Mouse (Mus musculus) heart, embryonic 12.5 days (tissue): Measurements from ENCODE around the gene Cblb. TPM values are rescaled to one million over a fixed set of nuclear protein-coding genes. Genes with fewer than 3 reads are reported as not detected.

Experiments used
- ATAC-seq: fragments of 200-750 bp; cut with Nextera tagmentation; 2 replicates; pipeline ENCODE4 v1.8.0; 2017; ENCODE audit warnings: moderate TSS enrichment, moderate library complexity; ENCODE audit not compliant: insufficient number of reproducible peaks, low FRiP score
- H3K27ac ChIP-seq: fragments of 300-500 bp; sonication (generic); 2 replicates; pipeline ENCODE4 v1.5.1; 2016; ENCODE audit warnings: mild to moderate bottlenecking, moderate library complexity; ENCODE audit not compliant: poor library complexity, severe bottlenecking
- H3K27me3 ChIP-seq: fragments of 300-500 bp; sonication (generic); replicated peaks from 2 replicates; pipeline ENCODE4 v1.6.1; 2016; ENCODE audit warnings: mild to moderate bottlenecking, moderate library complexity
- H3K36me3 ChIP-seq: fragments of 300-500 bp; sonication (generic); 2 replicates; pipeline ENCODE4 v1.6.1; 2016; ENCODE audit warnings: mild to moderate bottlenecking, moderate library complexity
- H3K4me1 ChIP-seq: fragments of 300-500 bp; sonication (generic); replicated peaks from 2 replicates; pipeline ENCODE4 v1.6.1; 2016; ENCODE audit warnings: mild to moderate bottlenecking
- H3K4me2 ChIP-seq: fragments of 300-500 bp; sonication (generic); 2 replicates; pipeline ENCODE4 v1.6.1; 2016; ENCODE audit warnings: mild to moderate bottlenecking, moderate library complexity
- H3K4me3 ChIP-seq: fragments of 300-500 bp; sonication (generic); 2 replicates; pipeline ENCODE4 v1.5.1; 2016; ENCODE audit warnings: mild to moderate bottlenecking
- H3K9ac ChIP-seq: fragments of 300-500 bp; sonication (generic); 2 replicates; pipeline ENCODE4 v1.6.1; 2016; ENCODE audit warnings: mild to moderate bottlenecking, moderate library complexity
- H3K9me3 ChIP-seq: fragments of 300-500 bp; sonication (generic); replicated peaks from 2 replicates; pipeline ENCODE4 v1.6.1; 2016; ENCODE audit warnings: mild to moderate bottlenecking, moderate library complexity
- WGBS: fragments of 180-500 bp; shearing (Covaris S2); methylation state at CpG from one replicate; pipeline ENCODE4 v1.1.7; 2016; 5-methylcytosine and 5-hydroxymethylcytosine counted together
- polyA plus RNA-seq: library from polyadenylated mRNA; unstranded; fragments of >200 nt; fragmentation: Nextera tagmentation; extraction: Ambion mirVana; gene quantifications from 2 replicates; pipeline ENCODE4 v1.2.1, GENCODE M21; 2016

Cblb gene
- polyA plus RNA-seq, 1 experiment from 2014 or later: 15.4 TPM

- ATAC-seq: no peak
- WGBS: 54% methylated on average over 11 of the region's 11 CpGs
Observed at GRCm38 (mm10) chr16:52134631-52135227, 103.7 kb downstream of the Cblb start.

GRCm38 (mm10) chr16:52135689-52136390, 104.8 kb downstream of the Cblb start:
- Histone ChIP-seq H3K4me2 (no peak overlapping the region), H3K9ac (no peak overlapping the region), H3K4me3 (no peak overlapping the region), H3K27ac (no peak overlapping the region), H3K36me3 (peaks cover 22% of the 10 kb centered on the region), H3K27me3 (no peaks in the 10 kb centered on the region), H3K9me3 (no peaks in the 10 kb centered on the region), H3K4me1 (peaks cover 4% of the 10 kb centered on the region; the same call in 1 of the 2 replicates)
- 88% methylated on average over 9 of the region's 9 CpGs for WGBS
- no peak for ATAC-seq

More at GRCm38 (mm10) chr16:52134631-52135227, 103.7 kb downstream of the Cblb start:
- no peak overlapping the region for H3K4me3 ChIP-seq
- peaks cover 4% of the 10 kb centered on the region; the same call in 1 of the 2 replicates for H3K4me1 ChIP-seq
- H3K36me3 ChIP-seq: peaks cover 22% of the 10 kb centered on the region
- no peaks in the 10 kb centered on the region for H3K27me3 ChIP-seq
- no peaks in the 10 kb centered on the region for H3K9me3 ChIP-seq
- H3K9ac ChIP-seq: no peak overlapping the region
- no peak overlapping the region for H3K27ac ChIP-seq
- H3K4me2 ChIP-seq: no peak overlapping the region

DNA sequence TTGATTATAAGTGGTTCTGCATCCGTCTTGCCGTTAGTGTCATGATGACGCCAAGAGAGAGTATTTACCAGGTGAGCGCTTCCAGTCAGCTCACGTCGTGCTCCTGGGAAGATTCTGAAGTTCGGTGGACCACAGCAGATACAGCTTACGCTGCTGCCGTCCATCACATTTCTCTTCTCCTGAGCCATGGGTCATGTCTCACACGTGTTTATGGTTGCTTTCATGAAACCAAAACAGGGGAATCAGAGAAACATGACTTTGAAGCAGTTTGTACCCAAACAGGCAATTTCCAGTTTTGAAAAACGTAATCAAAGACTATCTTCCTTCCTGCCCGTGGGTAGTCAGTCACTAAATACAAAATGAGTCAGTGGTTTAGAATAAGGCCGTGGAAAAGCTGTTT, 112.1 kb downstream of the Cblb start:
- Histone ChIP-seq H3K4me1 (no peaks in the 10 kb centered on the region), H3K9ac (no peak overlapping the region), H3K27ac (no peak overlapping the region), H3K36me3 (peaks cover 35% of the 10 kb centered on the region), H3K4me3 (no peak overlapping the region), H3K9me3 (no peaks in the 10 kb centered on the region), H3K4me2 (no peak overlapping the region), H3K27me3 (no peaks in the 10 kb centered on the region)
- 90% methylated on average over 13 of the region's 13 CpGs for WGBS
- no peak for ATAC-seq

DNA sequence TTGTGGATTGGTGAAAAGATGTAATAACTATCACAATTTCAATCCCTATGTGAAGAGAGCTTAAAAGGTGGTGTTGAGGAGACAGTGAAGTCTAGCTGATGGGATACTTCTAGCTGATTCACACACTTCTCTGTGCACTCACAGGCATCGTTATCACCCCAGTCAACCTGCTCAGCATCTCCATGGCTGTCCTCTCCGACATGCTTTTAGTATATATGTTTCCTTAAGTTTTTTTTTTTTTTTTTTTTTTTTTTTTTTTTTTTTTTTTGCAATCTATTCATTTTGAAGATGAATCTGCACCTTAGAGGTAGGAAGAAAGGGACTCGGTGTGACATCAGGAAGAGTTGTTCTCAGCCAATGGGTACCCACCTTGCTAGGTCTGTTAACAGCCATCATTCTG, 112.8 kb downstream of the Cblb start:
- H3K9ac ChIP-seq: no peak overlapping the region
- H3K9me3 ChIP-seq: no peaks in the 10 kb centered on the region
- no peak overlapping the region for H3K27ac ChIP-seq
- ATAC-seq: no peak
- 90% methylated on average over 3 of the region's 3 CpGs for WGBS
- no peaks in the 10 kb centered on the region for H3K4me1 ChIP-seq
- peaks cover 37% of the 10 kb centered on the region for H3K36me3 ChIP-seq
- no peaks in the 10 kb centered on the region for H3K27me3 ChIP-seq
- H3K4me2 ChIP-seq: no peak overlapping the region
- H3K4me3 ChIP-seq: no peak overlapping the region

GRCm38 (mm10) chr16:52144792-52145191, 113.8 kb downstream of the Cblb start:
- Histone ChIP-seq H3K27ac (no peak overlapping the region), H3K27me3 (no peaks in the 10 kb centered on the region), H3K4me3 (no peak overlapping the region), H3K36me3 (peaks cover 34% of the 10 kb centered on the region), H3K4me1 (no peaks in the 10 kb centered on the region), H3K9ac (no peak overlapping the region), H3K9me3 (no peaks in the 10 kb centered on the region), H3K4me2 (no peak overlapping the region)
- ATAC-seq: no peak
- 86% methylated on average over 5 of the region's 5 CpGs for WGBS

GRCm38 (mm10) chr16:52145552-52145951, 114.5 kb downstream of the Cblb start:
- Histone ChIP-seq H3K9ac (no peak overlapping the region), H3K27ac (no peak overlapping the region), H3K9me3 (no peaks in the 10 kb centered on the region), H3K4me3 (no peak overlapping the region), H3K4me2 (no peak overlapping the region), H3K4me1 (no peaks in the 10 kb centered on the region), H3K36me3 (peaks cover 32% of the 10 kb centered on the region), H3K27me3 (no peaks in the 10 kb centered on the region)
- 88% methylated on average over 4 of the region's 4 CpGs for WGBS
- ATAC-seq: no peak

DNA sequence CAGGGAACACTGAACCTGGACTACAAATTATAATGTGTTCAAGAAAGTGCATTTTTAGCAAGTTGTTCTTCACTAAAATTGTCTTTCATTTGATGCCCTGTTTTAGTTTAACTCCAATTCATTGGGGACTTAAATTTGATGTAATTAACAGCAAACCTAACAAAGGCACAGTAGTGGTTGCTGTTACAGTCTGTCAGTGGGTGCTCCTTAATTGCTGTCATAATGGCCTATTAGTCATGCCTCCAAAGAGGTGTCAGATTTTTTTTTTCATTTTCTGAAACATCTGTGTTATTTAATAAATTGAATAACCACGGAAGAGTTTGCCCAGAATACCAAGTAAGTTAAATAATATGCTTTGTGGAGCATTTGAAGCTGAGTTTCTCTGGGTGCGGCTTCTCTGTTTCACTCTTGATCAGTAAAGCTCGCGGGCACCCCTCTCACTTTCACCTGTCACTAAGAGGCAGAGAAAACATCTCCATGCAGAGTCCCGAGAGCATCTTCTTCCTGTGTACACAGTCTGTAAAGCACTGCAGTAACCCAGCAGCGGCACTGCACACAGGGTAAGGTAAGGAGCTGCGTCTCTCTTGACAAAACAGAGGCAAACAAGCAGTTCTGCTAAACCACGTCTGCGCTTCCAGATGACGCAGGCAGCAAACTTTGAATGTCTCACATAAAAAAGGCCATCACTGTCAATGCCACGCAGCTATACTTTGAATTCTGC, 116.1 kb downstream of the Cblb start:
- 89% methylated on average over 11 of the region's 11 CpGs for WGBS

GRCm38 (mm10) chr16:52148041-52148440, 117.0 kb downstream of the Cblb start:
- WGBS: 84% methylated on average over 6 of the region's 6 CpGs
- Histone ChIP-seq H3K9ac (no peak overlapping the region), H3K4me1 (no peaks in the 10 kb centered on the region), H3K27me3 (no peaks in the 10 kb centered on the region), H3K9me3 (no peaks in the 10 kb centered on the region), H3K4me2 (no peak overlapping the region), H3K36me3 (peaks cover 33% of the 10 kb centered on the region), H3K4me3 (no peak overlapping the region), H3K27ac (no peak overlapping the region)
- no peak for ATAC-seq

More for the DNA sequence above, 116.1 kb downstream of the Cblb start:
- Histone ChIP-seq H3K27me3 (no peaks in the 10 kb centered on the region), H3K27ac (no peak overlapping the region), H3K36me3 (peaks cover 29% of the 10 kb centered on the region), H3K4me1 (no peaks in the 10 kb centered on the region), H3K9ac (no peak overlapping the region), H3K9me3 (no peaks in the 10 kb centered on the region), H3K4me3 (no peak overlapping the region), H3K4me2 (no peak overlapping the region)
- ATAC-seq: no peak

DNA sequence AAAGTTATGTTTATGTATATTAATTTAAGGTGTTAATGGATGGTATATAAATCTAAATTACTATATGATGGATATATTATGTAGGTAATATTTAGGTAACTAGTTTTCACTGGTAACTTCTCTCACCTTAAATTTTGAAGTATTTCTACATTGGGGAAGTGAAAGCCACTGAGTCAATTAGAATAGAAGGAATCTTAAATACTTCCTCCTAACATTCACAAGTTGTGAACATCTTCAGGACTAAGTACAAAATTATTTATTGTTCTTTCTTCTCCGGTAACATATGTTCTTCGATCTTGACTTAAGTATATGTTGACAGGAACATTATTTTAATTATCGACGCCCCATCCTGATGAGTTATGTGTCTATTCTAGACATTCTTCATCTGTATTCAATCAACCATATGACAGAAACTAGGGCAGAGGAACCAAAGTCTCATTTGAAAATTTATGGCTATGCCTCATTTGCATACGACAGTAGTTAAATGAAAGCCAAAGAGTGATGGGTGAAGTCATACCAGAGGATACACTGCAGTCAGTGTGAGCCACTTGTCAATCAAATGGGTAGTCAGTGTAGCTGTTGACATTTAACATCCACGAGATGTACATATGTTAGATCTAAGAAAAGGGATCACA, 118.2 kb downstream of the Cblb start:
- Histone ChIP-seq H3K27me3 (no peaks in the 10 kb centered on the region), H3K36me3 (peaks cover 26% of the 10 kb centered on the region), H3K9me3 (no peaks in the 10 kb centered on the region), H3K9ac (no peak overlapping the region), H3K4me3 (no peak overlapping the region), H3K4me1 (no peaks in the 10 kb centered on the region), H3K27ac (no peak overlapping the region), H3K4me2 (no peak overlapping the region)
- no peak for ATAC-seq
- WGBS: 86% methylated on average over 6 of the region's 6 CpGs

DNA sequence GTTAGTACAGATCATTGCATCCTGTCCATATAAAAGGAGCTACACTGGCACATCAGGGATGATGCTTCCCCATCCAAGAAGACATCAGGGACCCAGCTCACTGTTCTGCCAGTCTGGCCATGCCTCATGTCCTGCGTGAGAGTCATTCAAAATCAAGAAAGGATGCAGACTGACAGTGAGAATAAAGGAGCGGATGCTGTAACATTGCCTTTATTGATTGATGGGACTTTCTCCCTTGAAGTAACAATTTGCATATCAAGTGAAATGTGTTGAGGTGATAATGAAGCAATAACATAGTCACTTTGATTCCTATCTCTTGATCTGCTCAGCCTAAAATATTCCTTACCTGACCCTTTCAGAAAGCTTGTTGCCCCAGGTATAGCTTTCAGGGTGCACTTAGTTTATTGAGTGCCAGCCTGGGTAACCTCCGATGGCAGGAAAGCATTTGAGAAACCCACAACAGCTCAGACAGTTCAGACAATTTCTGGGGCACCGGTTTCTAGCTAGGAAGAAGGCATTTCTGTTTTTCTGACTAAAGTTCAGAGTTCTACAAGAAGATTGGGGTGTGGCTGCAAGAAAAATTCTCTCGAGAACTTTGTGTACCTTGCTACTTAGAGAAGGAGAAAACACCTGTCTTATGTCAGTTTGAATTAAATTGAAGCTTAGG, 124.1 kb downstream of the Cblb start:
- no peaks in the 10 kb centered on the region for H3K27me3 ChIP-seq
- H3K4me3 ChIP-seq: no peak overlapping the region
- H3K9ac ChIP-seq: no peak overlapping the region
- H3K27ac ChIP-seq: no peak overlapping the region
- ATAC-seq: no peak
- H3K4me1 ChIP-seq: 0 out of 2 replicates have a peak, but pooled peaks cover 3% of the 10 kb centered on the region
- H3K9me3 ChIP-seq: no peaks in the 10 kb centered on the region
- H3K4me2 ChIP-seq: no peak overlapping the region
- 86% methylated on average over 5 of the region's 5 CpGs for WGBS
- peaks cover 38% of the 10 kb centered on the region for H3K36me3 ChIP-seq
